Mouse (Mus musculus) macrophage (primary cell): ENCODE results near the gene Apol11a. TPM values are rescaled to one million over a fixed set of nuclear protein-coding genes. Genes with fewer than 3 reads are reported as not detected.

ENCODE experiments used
- polyA plus RNA-seq: library from polyadenylated mRNA; stranded (reverse); fragments of 250-400 nt; gene quantifications from 3 replicates; pipeline ENCODE4 v1.2.4, GENCODE M21; 2018; ENCODE audit warnings: inconsistent platforms

Gene Apol11a
- polyA plus RNA-seq, 1 experiment from 2014 or later: not detected

Other genes starting within 250 kb of the Apol11a start
- 0.08 to 0.63 TPM (median 0.27 TPM) in 3 replicates for gene Rbfox2, start 201.3 kb upstream of the Apol11a start, polyA plus RNA-seq
- gene Apol7a, start 109.2 kb upstream of the Apol11a start, polyA plus RNA-seq: not detected in 3 replicates
- 0.06 to 0.18 TPM in 2 of 3 replicates, not detected in the other for gene Apol9a, start 97.1 kb upstream of the Apol11a start, polyA plus RNA-seq
- not detected in 3 replicates for gene Apol7b, start 60.8 kb upstream of the Apol11a start, polyA plus RNA-seq
- not detected in 3 replicates for gene Apol10a, start 31.2 kb upstream of the Apol11a start, polyA plus RNA-seq
- gene Apol7c, start 25.0 kb downstream of the Apol11a start, polyA plus RNA-seq: 1.4 to 4.9 TPM (median 2.8 TPM) in 3 replicates
- not detected in 3 replicates for gene 1700025B11Rik, start 53.6 kb downstream of the Apol11a start, polyA plus RNA-seq
- 0.13 TPM in 1 of 3 replicates, not detected in the others for gene Apol10b, start 87.9 kb downstream of the Apol11a start, polyA plus RNA-seq
- not detected in 3 replicates for gene Gm36245, start 91.0 kb downstream of the Apol11a start, polyA plus RNA-seq
- not detected in 3 replicates for gene Apol11b, start 135.0 kb downstream of the Apol11a start, polyA plus RNA-seq
- 0.11 TPM in 1 of 3 replicates, not detected in the others for gene Apol7e, start 190.6 kb downstream of the Apol11a start, polyA plus RNA-seq
- gene Apol9b, start 220.8 kb downstream of the Apol11a start, polyA plus RNA-seq: 0.42 to 2.2 TPM (median 1.1 TPM) in 3 replicates
- gene Apol8, start 248.7 kb downstream of the Apol11a start, polyA plus RNA-seq: not detected in 3 replicates